Mouse (Mus musculus) spleen, adult 2 months (tissue): ENCODE data around the gene Noxa1. TPM values are rescaled to one million over a fixed set of nuclear protein-coding genes. Genes with fewer than 3 reads are reported as not detected.

Experiments
- DNase-seq, 2 experiments: peaks; one replicate each; pipeline versions ENCODE4 v3.0.0 to v3.0.0-alpha.2; 2012 to 2021; ENCODE audit warnings: low spot score in 2 of 2, low read depth in 1 of 2
- H3K27ac ChIP-seq: fragments of 200-500 bp; 2 replicates; pipeline ENCODE4 v1.5.1; 2012; ENCODE audit warnings: low read length, inconsistent platforms; ENCODE audit not compliant: insufficient read depth
- H3K27me3 ChIP-seq: fragments of 200-500 bp; 2 replicates; pipeline ENCODE4 v1.6.1; 2012; ENCODE audit warnings: mild to moderate bottlenecking, moderate library complexity, low read length, inconsistent platforms; ENCODE audit not compliant: control insufficient read depth, insufficient read depth
- H3K36me3 ChIP-seq: fragments of 200-500 bp; 2 replicates; pipeline ENCODE4 v1.6.1; 2012; ENCODE audit warnings: mild to moderate bottlenecking, low read length, inconsistent platforms; ENCODE audit not compliant: control insufficient read depth, insufficient read depth
- H3K4me1 ChIP-seq: fragments of 200-500 bp; 2 replicates; pipeline ENCODE4 v1.6.1; 2011; ENCODE audit warnings: inconsistent platforms; ENCODE audit not compliant: control insufficient read depth, insufficient read depth, insufficient read length
- H3K4me3 ChIP-seq: fragments of 200-500 bp; 2 replicates; pipeline ENCODE4 v1.5.1; 2011; ENCODE audit warnings: mild to moderate bottlenecking, inconsistent platforms; ENCODE audit not compliant: insufficient read depth, insufficient read length; ENCODE audit errors: extremely low read depth
- CTCF ChIP-seq: fragments of 200-500 bp; IDR thresholded peaks from 2 replicates; pipeline ENCODE4 v1.5.1; 2011; ENCODE audit warnings: mild to moderate bottlenecking, inconsistent platforms; ENCODE audit not compliant: insufficient read depth, insufficient read length, insufficient replicate concordance; ENCODE audit errors: extremely low read depth
- POLR2A ChIP-seq: fragments of 200-500 bp; IDR thresholded peaks from 2 replicates; pipeline ENCODE4 v1.6.1; 2011; ENCODE audit warnings: low read depth, low read length, inconsistent platforms
- WGBS: fragments of 180-500 bp; shearing (Covaris S2); methylation state at CpG from one replicate; pipeline ENCODE4 v1.1.7; 2018; 5-methylcytosine and 5-hydroxymethylcytosine counted together
- polyA plus RNA-seq: library from polyadenylated mRNA; depleted of rRNA; stranded (reverse); fragments of >200 nt; gene quantifications from 2 replicates; pipeline ENCODE4 v1.2.3, GENCODE M21; 2012

Noxa1 gene
- polyA plus RNA-seq, 1 experiment: 0.21 TPM

- Histone ChIP-seq H3K4me3 (no peak overlapping the region), H3K36me3 (no peaks in the 10 kb centered on the region), H3K27me3 (no peaks in the 10 kb centered on the region), H3K27ac (no peak overlapping the region), H3K4me1 (no peaks in the 10 kb centered on the region)
- WGBS: 47% methylated on average over 2 of the region's 2 CpGs
- no peak for DNase-seq
- no peak for TF ChIP-seq CTCF
- TF ChIP-seq POLR2A: no peak
These were observed 19.4 kb upstream of the Noxa1 start for GRCm38 (mm10) chr2:25114308-25114707.

DNA sequence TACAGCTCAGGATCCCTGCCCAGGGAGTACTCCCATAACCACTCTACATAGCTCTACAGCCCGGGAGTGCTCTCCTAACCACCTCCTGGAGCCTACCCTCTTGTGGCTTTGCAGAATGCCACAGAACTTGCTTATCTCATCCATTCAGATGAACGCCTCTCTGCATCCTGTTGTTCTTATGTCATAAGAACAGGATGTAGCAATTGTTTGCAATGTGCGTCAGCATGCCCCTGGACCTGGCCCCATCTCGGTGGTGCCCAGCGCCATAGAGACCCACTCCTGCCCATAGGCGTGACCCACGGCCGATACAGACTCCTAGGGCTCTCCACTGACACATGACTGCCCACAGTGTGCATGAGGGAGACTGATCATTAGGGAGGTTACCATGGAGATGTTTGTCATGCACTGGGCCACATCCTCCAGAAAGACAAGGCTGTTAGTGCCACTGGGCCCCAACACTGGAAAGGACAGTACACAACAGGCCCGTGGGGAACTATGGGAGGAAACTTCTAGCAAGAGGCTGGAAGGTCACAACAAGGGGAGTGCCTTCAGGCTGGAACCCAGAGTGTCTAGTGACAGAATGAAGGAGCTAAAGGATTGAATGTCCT lies 16.3 kb upstream of the Noxa1 start:
- DNase-seq: peak in 1 of 2 experiments; percentile 3
- Histone ChIP-seq H3K27me3 (no peaks in the 10 kb centered on the region), H3K36me3 (no peaks in the 10 kb centered on the region), H3K27ac (no peak overlapping the region), H3K4me3 (no peak overlapping the region), H3K4me1 (no peaks in the 10 kb centered on the region)
- TF ChIP-seq POLR2A (no peak), CTCF (no peak)
- 30% methylated on average over 9 of the region's 9 CpGs for WGBS

- Histone ChIP-seq H3K4me1 (no peaks in the 10 kb centered on the region), H3K27me3 (no peaks in the 10 kb centered on the region), H3K36me3 (no peaks in the 10 kb centered on the region), H3K4me3 (no peak overlapping the region), H3K27ac (no peak overlapping the region)
- no peak for DNase-seq
- TF ChIP-seq CTCF: no peak
- no peak for TF ChIP-seq POLR2A
These were observed 15.7 kb upstream of the Noxa1 start for GRCm38 (mm10) chr2:25110505-25111183.

- no peak for DNase-seq
These were observed 14.5 kb upstream of the Noxa1 start for GRCm38 (mm10) chr2:25109487-25109886.

GRCm38 (mm10) chr2:25106045-25106444 lies 11.1 kb upstream of the Noxa1 start:
- no peaks in the 10 kb centered on the region for H3K36me3 ChIP-seq
- H3K27ac ChIP-seq: no peak overlapping the region
- H3K27me3 ChIP-seq: no peaks in the 10 kb centered on the region
- no peaks in the 10 kb centered on the region for H3K4me1 ChIP-seq
- no peak for TF ChIP-seq CTCF
- TF ChIP-seq POLR2A: no peak
- no peak overlapping the region for H3K4me3 ChIP-seq
- WGBS: 73% methylated on average over 3 of the region's 3 CpGs
- DNase-seq: no peak

More at GRCm38 (mm10) chr2:25109487-25109886, 14.5 kb upstream of the Noxa1 start:
- Histone ChIP-seq H3K4me3 (no peak overlapping the region), H3K4me1 (no peaks in the 10 kb centered on the region), H3K27ac (no peak overlapping the region), H3K27me3 (no peaks in the 10 kb centered on the region), H3K36me3 (no peaks in the 10 kb centered on the region)
- no peak for TF ChIP-seq CTCF
- TF ChIP-seq POLR2A: no peak

GRCm38 (mm10) chr2:25104122-25104521 lies 9.2 kb upstream of the Noxa1 start:
- H3K27me3 ChIP-seq: no peaks in the 10 kb centered on the region
- 92% methylated on average over 2 of the region's 2 CpGs for WGBS
- no peak overlapping the region for H3K4me3 ChIP-seq
- H3K4me1 ChIP-seq: no peaks in the 10 kb centered on the region
- H3K27ac ChIP-seq: no peak overlapping the region
- TF ChIP-seq POLR2A: no peak
- no peak for TF ChIP-seq CTCF
- H3K36me3 ChIP-seq: no peaks in the 10 kb centered on the region
- no peak for DNase-seq

GRCm38 (mm10) chr2:25099703-25100102 lies 4.8 kb upstream of the Noxa1 start:
- H3K4me1 ChIP-seq: no peaks in the 10 kb centered on the region
- H3K27me3 ChIP-seq: no peaks in the 10 kb centered on the region
- no peak overlapping the region for H3K4me3 ChIP-seq
- WGBS: 74% methylated on average over 3 of the region's 3 CpGs
- no peak for TF ChIP-seq CTCF
- TF ChIP-seq POLR2A: no peak
- H3K36me3 ChIP-seq: no peaks in the 10 kb centered on the region
- no peak for DNase-seq
- H3K27ac ChIP-seq: no peak overlapping the region
